Mouse (Mus musculus) v-Abl transformed pro-B cells (cell line): ENCODE data around the gene 4933424G06Rik.

ENCODE experiments used
- in situ Hi-C, 2 experiments: fragments of 400-800 bp; cut with MboI; formaldehyde crosslinking; loops; one replicate each; pipeline ENCODE4 v1.15.1; 2025; ENCODE audit not compliant: unreplicated experiment in 2 of 2

4933424G06Rik gene

DNA sequence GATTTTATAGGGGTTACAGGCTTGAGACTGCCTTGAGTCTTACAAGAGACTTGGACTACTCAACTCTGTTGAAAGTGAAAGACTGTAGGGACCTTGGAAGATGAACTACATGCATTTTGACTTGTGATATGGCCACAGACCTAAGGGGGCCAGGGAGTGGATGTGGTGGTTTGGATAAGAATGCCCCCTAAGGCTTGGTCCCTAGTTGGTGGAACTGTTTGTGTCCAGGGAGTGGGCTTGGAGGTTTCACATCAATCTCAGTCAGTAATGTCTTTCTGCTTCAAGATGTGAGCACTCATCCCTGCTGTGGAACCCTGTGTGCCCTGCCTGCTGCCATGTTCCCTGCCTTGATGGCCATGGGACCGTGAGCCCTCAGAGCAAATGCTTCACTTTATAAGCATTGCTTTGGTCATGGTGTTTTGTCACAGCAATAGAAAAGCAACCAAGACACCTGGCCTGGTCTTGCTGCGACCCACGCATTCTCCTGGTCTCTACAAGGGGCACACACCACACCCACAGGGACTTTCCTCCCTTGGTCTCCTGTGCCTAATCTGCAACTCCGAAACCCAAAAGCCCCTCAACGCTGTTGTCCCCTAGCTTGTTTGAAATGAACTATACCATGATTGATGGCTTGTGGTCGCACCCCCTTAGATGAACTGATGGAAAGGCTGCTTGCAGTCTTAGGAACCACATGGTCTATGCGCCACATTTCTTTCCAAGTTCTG is 96.4 kb downstream of the 4933424G06Rik start:
- in situ Hi-C loops: no loop called here

DNA sequence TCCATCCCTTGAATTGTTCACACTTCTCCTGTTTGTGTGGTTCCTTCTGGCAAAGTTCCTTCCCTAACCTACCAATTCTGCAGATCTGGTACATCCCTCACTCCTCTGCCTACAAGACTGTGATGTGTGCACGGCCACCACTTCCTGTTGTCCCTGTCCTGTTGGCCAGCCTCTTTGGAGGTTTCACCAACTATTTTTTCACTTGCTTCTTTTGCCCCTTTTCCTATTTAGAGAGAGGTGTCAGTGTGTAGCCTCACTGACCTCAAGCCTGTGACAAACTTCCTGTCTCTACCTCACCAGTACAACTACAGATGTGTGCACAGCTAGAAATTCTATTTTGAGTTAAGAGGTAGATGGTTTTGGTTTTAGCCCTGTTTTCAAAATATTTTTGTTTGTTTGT is 97.1 kb downstream of the 4933424G06Rik start:
- in situ Hi-C loops: no loop called here
